Mouse (Mus musculus): ENCODE measurements at regions not wholly inside any gene's neighbourhood (a gene's known extent, or its start where the extent isn't known, plus 50 kb on each side); places are given as distances from the start of the nearest gene placed in this dataset.
A peak's percentile ranks its signal among the peaks of the same experiment; 100 is the strongest.

GRCm38 (mm10) chr4:106116611-106117010, 199.4 kb upstream of the Usp24 start:
- no peak for DNase-seq

DNA sequence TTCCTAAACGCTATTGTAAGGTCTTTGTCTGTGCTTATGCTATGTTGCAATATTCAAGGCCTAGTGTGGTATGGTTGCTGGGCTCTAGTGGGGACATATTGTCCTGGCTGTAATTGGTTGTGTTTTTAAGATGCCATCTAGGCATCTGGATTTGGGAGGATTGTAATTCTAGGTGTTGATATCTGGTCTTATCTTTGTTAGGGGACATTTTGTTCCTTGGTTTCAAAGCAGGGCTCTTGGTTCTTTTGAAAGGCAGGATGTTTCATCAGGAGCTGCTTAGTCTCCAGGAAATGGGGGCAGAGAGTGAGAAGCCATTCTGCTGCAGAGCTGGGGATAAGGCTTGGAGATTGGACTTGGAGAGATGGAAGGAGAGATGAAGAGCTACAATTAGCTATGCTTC, 194.7 kb upstream of the Usp24 start:
- DNase-seq: no peak

DNA sequence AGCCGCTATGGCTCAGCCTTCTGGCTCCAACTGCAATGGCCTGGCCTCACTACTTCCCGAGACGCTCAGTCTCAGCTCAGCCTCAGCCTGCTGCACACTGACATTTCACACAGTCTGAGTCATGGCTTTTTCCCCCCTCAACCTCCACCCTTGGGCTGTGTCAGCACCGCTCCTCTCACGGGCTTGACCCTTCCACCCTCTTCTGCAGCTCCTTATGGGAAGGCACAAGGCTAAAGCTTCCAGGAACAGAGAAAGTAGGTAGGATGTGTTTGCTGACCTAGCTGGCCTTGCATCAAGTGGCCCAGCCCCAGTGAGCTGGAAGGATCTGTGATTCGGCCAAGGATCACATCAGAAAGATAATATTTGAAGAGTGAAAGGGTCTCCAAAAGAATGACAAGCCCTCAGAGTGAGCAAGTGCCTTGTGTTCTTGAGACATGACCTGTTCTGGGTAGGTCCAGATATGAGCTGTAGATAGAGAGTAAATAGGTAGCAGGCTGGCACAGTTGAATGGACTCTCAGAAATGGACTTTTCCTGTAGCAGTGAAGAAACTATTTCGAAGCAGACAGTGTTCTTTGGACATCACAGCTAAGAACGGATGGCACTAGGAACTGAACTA, 192.9 kb upstream of the Usp24 start:
- DNase-seq: peak; percentile 42

DNA sequence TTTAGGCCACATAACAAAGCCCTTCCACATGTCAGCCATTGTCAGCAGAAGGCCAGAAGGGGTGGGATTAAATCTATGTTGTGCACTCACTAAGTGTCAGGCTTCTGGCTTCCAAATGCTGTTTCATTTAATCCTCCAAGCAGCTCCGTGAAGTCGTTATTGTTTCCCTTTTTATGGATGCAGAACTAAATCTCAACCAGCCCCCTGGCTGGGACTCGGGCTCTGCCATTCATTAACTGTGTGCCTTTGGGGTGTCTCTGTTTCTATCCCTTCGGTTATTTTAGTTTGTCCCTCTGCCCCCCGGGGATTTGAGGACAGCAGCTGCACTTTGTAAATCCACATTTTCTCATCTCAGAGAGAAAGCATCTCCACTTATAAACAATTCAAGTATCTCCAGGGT, 188.8 kb upstream of the Usp24 start:
- no peak for DNase-seq

DNA sequence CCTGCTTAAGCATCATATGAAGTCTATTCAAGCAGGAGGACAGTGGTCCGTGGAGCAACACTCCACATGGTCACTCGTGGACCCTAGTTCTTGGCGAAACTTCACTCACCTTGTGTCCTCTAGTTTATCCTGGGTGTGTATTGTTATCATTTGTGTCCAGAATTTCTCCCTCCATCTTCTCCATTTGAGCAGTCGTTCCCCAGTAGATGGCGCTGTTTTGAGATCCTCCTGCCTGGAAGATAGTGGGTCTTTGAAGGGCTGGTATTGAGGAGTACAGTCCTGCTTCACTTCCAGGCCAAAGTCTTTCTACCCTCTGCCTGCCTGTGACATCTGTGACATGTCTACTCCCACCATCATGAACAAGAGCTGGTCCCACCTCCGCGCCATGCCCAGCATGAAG, 188.4 kb upstream of the Usp24 start:
- DNase-seq: peak; percentile 18

- DNase-seq: no peak
Measured at GRCm38 (mm10) chr4:106129327-106129726, 186.7 kb upstream of the Usp24 start.

GRCm38 (mm10) chr4:106129803-106130202, 186.2 kb upstream of the Usp24 start:
- DNase-seq: no peak

GRCm38 (mm10) chr4:106133746-106134730, 182.0 kb upstream of the Usp24 start:
- no peak for DNase-seq

GRCm38 (mm10) chr4:106142741-106143140, 173.3 kb upstream of the Usp24 start:
- DNase-seq: no peak

GRCm38 (mm10) chr4:106144351-106145116, 171.5 kb upstream of the Usp24 start:
- DNase-seq: no peak

DNA sequence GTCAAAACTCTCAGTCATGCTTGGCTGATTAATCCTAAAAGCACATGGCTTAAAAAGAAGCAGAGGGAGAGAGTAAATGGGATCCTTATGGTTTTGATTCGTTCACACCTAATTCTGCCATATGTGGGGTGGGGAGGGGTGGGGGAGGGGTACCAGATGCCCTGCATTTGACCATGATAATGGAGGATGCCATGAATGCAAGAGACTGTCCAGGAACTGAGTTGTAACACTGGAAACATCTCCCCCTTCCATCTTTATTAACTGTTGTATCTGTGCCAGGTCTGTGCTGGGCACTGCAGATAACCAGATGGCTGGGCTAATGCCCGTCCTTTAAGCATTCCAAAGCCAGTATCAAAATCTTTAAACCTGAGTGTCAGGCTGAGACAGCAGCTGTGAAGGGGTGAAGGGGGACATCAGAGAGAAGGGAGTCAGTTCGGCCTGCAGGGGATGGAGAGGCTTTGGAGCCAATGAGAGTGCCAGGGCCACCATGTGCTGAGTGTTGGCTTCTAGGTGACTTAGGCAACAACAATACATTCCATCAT, 169.0 kb upstream of the Usp24 start:
- no peak for DNase-seq

- DNase-seq: no peak
Measured at GRCm38 (mm10) chr4:106148866-106149265, 167.1 kb upstream of the Usp24 start.

- no peak for DNase-seq
Measured at GRCm38 (mm10) chr4:106149471-106150048, 166.5 kb upstream of the Usp24 start.

DNA sequence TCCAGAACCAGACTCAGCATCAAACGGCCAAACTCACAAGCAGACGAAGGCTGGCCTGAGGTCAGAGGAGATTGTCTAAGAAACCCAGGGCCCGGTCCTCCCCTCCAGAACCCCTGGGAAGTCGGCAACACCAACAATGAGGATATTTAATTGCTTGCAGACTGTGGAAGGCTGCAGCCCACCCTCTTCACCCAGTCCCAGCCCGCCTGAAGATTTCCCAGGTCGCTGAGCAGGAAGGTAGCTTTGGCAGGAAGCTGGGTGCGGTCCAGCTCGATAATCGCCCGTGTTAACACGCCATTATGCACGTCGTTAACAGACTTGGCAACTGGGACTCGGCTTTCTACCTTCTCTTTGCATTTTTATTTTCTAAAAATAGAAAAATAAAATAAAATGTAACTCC, 165.2 kb upstream of the Usp24 start:
- no peak for DNase-seq

DNA sequence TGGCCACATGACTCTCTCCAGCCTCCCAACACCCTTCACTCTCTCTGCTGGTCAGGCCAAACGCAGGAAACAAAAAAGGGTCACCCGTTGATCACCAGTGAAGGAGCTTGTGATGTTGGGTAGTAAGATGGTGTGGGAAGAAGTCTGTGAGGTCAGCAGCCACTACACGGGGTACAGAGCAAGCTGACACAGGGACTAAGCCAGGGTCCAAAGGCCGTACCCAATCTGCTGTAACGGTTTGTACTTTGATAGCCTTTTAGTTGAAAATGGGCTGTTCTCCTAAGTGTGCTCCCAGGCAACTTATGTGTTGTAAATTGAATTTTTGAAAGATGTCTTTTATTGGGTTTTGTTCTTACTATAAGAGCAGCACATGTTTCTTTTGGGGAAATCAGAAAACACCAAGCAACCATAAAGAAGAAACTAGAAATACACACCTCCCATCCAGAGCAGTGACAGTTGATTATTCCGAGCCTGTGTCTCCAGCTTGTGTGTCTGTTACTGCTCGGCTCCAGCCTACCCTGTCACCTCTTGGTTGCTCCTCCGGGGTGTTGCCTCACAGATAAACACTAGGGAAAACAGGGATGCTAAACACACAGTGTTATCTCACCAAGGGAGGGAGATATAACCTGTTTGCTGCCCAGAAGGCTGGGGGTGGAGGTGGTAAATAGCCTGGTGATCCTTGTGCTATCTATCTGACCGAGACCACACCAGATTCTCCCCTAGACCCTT, 158.4 kb upstream of the Usp24 start:
- DNase-seq: no peak

DNA sequence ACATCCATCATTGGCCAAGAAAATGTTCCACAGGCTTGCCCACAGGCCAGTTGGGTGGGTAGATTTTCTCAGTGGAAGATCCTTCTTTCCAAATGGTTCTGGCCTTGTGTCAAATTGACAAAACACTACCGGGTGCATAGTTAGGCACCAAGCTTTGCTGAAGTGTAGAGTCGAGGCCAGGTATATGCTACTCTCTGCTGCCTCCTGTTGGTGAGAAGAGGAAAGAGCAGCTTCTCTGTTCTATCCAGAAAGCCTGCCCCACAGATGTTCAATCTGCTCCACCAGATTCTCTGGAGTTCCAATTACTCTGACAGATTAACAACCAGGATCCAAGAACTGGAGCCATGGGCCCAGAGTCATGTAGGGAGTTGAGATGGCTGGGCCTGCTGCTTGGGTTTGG, 154.4 kb upstream of the Usp24 start:
- no peak for DNase-seq

GRCm38 (mm10) chr4:106162551-106162950, 153.5 kb upstream of the Usp24 start:
- no peak for DNase-seq

- DNase-seq: no peak
Measured at GRCm38 (mm10) chr4:106163220-106163619, 152.8 kb upstream of the Usp24 start.

GRCm38 (mm10) chr4:106167716-106168115, 148.3 kb upstream of the Usp24 start:
- no peak for DNase-seq

- no peak for DNase-seq
Measured at GRCm38 (mm10) chr4:106168741-106169140, 147.3 kb upstream of the Usp24 start.

GRCm38 (mm10) chr4:106169466-106169865, 146.5 kb upstream of the Usp24 start:
- DNase-seq: no peak

GRCm38 (mm10) chr4:106170731-106171130, 145.3 kb upstream of the Usp24 start:
- DNase-seq: no peak

Data from adrenal gland, postnatal 25 days (tissue).